Mouse (Mus musculus) CD4-positive helper T cell, adult 2 months (primary cell): ENCODE results near the gene Kpna3.

Experiments used
- DNase-seq: peaks from one replicate; pipeline ENCODE4 v3.0.0-alpha.2; 2012; ENCODE audit warnings: low read depth, missing footprints, low spot score

Gene Kpna3

DNA sequence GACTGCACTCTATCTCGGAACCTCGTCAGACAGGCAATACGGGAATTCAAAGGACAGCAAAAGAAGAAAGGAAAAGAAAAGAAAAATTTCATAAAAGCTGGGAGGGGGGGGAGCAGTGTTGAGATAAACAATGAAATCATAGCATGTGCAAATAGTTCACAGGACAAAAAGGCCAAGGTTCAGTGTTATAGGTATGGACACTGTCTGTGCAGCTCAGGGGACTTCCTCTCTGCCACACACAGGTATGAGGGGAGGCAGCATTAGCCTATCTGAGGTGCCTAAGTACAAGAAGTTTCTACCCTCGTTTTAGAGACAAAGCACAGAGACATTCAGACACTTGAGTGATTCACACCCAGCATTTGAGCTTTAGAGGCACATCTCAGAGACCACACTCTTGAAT, 118.5 kb downstream of the Kpna3 start:
- no peak for DNase-seq

DNA sequence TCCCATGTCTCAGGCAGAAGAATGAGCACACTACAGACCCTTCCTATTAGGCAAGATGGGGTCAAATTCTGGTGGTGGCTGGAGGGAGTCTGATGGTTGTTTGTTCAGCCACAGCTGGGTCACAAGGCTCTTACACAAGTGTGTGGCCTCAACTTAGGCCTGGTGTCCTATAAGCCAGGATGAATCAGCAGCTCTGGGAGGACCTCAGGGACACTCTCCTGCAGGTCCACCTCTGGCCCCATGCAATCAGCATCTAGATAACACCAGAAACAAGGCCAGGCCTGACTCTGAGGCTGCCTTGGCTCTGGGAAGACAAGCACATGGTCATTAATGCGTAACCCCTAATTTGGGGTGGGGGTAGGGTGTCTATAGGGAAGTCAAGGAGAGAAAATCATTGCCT, 118.9 kb downstream of the Kpna3 start:
- DNase-seq, result no peak

GRCm38 (mm10) chr14:61316861-61317260, 122.8 kb downstream of the Kpna3 start:
- peak; percentile 35 for DNase-seq
